Mouse (Mus musculus) urinary bladder, postnatal 10 days (tissue): ENCODE results near the gene Ttn.

ENCODE experiments used
- DNase-seq: peaks from one replicate; pipeline ENCODE4 v3.0.0; 2022; ENCODE audit warnings: low spot score

Ttn gene

DNA sequence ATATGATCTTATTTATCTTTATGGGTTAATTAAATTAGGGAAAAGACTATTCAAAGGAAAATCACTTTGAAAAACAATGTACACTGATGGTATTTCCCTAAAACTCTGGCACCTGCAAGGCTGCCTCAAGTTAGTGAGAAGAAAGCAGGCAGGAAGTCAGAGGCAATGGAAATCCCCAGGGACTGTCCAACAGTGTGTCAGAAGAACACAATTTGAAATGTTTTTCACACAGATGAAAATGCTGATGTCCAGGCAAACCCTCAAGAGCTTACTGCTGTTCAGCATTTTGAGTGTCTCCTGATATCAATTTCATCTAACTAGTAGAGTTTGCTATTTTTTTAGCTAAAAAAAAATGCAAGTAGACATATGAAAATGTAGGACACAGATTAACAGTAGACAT lies 161.9 kb downstream of the Ttn start:
- no peak for DNase-seq

DNA sequence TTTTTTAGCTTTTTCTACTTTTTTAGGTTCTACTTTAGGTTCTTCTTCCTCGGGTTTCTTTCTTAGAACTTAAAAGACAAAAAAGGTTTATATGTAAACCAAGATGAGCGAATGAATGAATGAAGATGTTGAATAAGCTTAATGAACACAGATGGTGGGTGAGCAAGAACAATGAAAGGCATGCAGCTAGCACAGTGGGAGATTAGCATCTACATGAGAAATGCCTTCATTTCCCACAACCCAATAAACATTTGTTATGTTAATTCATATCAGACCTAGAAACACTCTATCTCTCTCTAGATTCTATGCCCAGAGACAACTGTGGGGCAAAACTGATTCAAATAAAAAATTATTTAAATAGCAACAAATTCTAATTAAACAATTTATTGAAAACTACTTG lies 164.6 kb downstream of the Ttn start:
- DNase-seq, result no peak

DNA sequence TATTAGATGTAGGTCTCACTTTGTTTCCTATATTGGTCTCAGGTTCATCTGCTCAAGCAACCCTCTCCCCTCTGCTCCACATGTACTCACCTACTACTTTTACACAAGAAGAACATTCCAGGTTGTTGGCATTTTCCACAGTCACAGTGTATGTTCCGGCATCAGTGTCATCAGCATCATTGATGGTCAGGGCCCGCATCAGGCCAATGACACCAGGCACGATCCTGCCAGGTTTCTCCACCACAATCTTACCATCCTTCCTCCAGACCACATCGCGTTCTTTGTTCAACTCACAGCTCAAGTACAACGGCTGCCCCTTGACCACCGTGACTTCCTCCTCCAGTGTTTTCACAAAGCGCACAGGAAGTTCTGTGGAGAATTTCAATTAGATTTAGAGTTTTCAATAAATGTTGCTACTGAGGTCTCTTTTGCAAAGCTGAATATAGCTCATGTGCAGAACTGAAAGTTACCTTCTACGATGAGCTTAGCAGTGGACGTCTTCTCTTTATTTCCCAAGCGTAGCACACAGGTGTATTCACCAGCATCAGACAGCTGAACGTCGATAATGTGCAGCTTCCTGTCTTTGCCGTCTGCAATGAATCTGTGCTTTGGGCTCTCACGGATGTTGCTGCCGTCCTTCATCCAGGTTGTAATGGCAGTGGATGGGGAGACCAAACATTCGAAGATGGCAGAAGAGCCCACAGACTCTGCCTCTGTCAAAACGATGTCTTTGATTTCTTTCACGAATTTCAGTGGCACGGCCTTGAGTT lies 168.1 kb downstream of the Ttn start:
- DNase-seq, result no peak

DNA sequence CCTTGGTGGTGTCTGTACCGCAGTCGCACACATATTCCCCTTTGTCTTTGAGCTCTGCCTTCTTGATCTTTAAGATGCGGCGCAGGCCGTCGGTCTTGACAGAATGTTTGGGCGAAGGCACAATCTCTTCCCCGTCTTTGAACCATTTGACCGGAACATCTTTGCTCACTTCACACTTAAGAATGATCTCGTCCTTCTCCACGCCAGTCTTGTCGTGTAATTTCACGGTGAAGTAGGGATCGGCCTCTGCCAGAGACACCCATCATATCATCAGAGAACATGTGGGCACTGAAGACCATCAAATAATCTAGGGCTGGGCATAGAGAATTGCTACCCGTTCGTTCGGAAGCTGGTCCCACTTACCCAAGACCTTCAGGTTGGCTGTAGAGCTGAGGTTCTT lies 171.2 kb downstream of the Ttn start:
- DNase-seq, result no peak

DNA sequence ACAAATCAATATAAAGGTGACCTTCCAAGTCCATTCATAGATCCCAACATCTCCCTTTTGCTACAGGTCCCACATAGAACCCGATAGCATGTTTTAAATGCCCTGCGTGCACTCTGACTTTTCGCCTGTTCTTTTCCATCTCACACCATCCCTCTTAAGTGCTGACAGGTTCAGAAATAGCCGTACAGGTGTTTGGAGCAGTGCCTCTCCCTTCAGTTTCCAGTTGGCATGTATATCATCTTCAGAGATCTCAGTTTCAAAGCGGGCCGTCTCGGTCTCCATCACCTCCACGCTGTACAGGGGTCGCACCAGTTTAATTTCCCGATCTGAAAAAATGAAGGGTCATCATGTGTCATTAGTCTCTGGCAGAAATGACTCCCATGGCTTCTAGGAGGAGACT lies 174.0 kb downstream of the Ttn start:
- no peak for DNase-seq

DNA sequence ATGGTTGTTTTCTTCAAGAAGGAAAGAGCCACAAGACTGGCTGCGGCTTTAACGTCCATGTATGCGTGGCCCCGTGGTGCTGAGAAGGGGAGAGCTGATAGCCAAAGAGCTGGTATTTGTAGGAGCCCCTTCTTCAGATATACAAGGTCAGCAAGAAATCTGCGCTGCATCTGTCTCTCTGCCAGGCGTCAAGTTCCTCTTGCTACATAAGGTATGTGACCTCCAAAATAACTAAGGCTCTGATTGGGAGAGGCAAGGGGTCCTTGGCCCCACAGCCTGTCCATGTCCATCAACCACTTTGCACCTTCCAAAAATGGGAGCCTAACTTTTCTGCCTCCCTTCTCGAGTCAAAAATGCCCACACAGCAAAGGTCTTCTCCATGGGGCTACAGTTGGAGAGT lies 175.1 kb downstream of the Ttn start:
- no peak for DNase-seq

DNA sequence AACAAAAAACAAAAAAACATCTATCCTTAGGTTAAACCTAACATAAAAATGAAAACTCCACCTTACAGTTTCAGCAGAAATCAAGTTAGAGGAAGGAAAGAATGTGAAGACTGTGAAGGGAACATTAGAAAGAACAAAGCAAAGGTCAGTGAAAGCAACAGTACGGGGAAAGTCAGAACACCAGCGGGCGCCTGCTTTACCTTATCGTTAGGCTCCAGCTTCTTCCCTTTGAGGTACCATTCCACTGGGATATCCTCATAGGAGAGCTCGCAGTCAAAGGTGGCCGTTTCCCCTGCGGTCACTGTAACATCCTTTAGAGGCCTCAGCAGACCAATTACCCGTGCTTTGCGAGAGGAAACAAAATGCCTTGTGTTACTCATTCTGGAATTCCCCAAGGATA lies 175.5 kb downstream of the Ttn start:
- no peak for DNase-seq

DNA sequence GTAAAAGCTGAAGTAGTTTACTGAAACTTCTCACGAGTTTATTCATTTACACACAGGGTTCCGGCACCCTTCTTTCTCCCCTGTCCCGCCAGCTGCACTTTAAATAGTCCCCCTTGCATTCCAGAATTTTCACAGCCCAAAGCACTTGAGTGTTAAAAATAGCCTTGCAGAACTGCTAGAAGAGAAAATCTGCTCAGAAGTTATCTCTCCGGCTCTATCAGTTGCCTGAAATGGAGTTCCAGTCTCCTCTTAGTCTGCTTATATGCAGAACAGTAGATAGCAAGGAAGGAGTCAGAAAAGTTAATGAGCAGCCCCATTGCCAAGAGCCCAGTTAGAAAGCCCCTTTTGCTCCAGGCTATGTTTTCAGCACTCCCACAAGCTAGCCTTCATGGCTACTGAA lies 176.0 kb downstream of the Ttn start:
- no peak for DNase-seq

DNA sequence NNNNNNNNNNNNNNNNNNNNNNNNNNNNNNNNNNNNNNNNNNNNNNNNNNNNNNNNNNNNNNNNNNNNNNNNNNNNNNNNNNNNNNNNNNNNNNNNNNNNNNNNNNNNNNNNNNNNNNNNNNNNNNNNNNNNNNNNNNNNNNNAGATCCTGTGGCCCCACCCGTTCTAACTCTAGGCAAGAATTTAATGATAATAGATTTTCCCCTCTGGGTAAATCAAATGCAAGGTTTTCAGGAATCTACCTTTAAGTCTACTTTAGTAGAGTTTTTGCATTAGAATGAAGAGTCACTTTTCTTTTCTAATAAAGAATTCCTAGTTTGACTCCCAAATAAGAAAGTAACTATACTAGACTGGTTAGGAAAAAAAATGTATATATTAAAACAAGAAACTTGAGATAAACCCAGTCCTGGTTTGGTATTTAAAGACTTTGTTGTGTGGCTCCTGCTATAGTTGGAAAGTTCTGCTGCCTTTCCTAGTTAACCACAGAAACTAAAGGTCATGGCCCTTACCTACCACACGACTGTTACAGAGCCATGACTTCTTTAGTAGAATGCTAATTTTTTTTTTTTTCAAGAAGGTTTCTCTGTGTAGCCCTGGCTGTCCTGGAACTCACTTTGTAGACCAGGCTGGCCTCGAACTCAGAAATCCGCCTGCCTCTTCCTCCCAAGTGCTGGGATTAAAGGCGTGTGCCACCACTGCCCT lies 177.0 kb downstream of the Ttn start:
- DNase-seq, result no peak

DNA sequence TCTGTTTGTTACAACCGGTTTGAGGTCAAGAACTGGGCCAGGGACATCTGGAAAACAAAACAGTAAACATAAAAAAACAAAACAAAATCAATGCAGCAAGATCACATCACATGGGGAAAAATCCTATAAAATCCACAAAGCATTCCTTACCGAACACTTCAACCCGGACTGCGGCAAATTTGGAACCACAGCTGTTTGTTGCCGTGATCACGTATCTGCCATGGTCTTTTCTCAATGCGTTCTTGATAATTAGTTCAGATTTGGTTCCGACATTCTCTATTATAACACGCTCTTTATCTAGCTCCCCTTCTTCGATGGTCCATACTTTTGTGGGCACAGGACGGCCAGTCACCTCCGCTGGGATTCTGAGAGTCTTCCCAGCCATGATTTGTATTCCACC lies 198.2 kb downstream of the Ttn start:
- DNase-seq, result no peak

DNA sequence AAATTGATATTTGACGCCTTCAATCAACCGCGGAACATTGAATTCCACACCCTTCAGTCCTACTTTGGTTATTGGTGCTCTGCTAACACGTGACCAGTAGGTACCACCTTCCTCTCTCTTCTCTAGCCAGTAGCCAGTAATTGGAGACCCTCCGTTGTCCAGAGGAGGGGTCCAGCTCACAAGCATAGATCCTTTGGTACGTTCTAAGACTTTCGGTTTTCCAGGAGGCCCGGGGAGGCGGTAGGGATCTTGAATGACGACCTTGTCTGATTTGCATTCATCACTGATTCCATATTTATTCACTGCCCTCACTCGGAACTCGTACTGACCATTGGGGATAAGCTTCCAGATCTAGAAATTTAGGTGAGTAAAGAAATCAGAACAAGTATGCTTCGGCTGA lies 201.6 kb downstream of the Ttn start:
- no peak for DNase-seq

DNA sequence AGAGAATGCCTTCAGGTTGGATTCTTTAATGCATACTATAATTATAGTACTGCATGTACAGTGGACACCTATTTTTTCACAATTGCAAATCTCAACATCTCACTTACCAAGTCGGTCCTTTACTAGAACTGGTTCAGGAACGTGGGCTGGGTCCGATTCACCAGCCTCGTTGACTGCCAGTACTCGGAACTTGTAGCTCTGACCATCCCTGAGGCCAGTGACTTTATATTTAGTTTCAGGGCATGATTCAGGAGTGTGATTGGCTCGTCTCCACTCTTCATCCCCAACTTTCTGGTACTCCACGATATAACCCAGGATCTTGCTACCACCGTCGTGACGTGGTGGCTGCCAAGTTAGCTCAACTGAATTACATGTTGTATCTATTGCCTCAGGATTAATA lies 212.5 kb downstream of the Ttn start:
- no peak for DNase-seq

DNA sequence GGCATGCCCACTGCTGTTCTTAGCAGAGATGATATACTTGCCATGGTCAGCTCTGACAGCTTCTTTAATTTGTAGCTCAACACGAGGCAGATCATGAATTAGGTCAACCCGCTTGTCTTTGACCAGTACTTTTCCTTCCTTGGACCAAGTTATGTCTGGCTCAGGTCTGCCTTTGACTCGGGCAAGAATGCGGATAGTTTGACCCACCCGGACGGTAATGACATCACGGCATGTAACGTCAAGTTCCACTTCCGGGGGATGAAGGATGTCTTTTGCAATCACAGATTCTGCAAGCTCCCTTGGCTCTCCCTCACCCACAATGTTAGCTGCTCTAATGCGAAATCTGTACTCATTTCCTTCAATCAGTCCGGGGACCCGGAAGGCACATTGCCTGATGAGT lies 215.1 kb downstream of the Ttn start:
- no peak for DNase-seq

DNA sequence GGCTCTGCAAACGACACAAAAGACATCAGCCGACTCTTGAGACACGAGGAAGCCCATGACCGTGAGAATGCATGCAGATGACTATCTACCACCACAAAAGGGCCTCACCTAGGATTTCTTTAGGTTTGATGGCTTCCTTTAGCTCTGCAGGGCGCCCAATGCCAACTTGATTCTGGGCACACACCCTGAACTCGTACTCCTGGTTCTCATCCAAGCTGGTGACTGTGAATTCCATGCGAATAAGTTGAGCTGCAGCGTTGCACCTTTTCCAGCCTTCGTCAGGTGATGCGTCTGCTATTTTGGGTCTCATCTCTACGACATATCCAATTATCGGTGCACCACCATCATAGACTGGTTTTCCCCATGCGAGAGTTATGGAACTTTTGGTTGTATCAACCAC lies 217.8 kb downstream of the Ttn start:
- DNase-seq, result no peak

DNA sequence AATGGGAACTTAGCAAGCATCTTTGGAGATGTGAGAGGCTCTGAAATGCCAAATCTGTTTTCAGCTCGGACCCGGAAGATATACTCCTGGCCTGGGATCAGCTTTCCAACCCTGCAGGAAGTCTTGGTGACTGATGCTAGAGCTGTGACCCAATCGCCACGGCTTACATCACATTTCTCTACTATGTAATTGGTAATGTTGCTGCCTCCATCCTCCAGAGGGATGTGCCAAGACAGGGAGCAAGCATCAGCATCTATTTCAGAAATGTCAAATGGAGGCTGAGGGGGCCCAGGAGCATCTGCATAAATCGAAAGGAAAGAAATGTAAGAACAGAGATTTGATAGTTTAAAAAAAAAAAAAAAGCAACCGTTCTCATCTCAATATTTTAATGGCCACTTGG lies 220.2 kb downstream of the Ttn start:
- DNase-seq, result no peak

DNA sequence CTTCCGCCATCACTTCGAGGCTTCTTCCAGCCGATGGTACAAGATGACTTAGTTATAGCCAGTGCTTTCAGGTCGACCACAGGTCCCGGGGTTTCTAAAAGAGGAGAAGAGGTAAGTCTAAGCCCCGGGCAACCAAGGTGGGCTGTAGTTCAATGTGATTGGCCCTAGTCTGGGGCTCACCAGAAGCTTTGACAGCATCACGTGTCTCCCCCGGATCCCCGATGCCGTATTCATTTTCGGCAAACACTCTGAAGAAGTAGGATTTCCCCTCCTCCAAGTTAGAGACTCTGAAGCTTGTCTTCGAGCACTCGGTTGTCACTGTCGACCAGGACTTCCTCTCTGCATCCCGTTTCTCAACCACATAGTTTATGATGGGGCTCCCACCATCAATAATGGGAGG lies 225.9 kb downstream of the Ttn start:
- no peak for DNase-seq

DNA sequence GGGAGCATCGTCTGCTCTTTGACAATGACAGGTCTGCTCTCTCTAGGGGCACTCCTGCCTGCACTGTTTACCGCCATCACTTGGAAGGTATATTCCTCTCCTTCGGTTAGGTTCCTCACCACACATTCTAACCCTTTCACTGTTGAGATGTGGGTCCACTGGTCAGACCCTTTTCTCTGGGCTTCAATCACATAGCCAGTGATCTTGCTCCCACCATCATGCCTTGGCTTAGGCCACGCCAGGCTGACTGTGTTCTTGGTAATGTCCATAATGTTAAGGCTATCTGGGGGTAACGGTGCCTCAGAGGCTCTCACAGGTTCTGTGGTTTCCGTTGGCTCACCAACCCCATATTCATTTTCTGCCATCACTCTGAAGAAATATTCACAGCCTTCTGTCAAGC lies 230.4 kb downstream of the Ttn start:
- no peak for DNase-seq

DNA sequence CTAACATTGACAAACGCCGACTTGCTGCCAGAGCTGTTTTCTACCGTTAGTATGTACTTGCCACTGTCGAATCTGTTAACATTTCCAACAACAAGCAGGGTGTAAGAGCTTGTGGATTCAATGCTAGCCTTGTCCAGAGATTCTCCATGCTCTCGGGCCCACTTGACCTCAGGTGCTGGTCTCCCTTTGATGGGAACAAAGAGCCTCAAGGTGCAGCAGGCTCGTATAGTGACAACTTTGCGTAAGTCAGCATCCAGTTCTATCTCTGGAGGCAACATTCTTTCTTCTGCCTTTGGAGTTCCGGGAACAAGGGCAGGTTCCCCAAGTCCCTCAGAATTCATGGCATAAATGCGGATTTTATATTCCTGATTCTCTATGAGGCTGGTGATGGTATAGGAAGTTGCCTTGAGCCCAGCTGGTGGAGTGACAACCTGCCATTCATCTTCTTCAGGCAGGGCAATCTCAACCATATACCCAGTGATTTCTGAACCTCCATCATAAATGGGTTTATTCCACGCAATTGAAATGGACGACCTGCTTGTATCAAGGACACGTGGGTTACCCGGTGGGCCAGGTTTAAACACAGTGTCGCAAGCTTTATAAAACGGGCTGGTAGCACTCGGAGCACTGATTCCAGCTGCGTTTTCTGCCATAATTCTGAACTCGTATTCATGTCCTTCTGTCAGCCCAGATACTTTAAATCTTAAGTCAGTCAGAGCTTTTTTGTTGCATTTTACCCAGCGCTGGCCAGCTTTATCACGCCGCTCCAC lies 232.8 kb downstream of the Ttn start:
- DNase-seq, result no peak

DNA sequence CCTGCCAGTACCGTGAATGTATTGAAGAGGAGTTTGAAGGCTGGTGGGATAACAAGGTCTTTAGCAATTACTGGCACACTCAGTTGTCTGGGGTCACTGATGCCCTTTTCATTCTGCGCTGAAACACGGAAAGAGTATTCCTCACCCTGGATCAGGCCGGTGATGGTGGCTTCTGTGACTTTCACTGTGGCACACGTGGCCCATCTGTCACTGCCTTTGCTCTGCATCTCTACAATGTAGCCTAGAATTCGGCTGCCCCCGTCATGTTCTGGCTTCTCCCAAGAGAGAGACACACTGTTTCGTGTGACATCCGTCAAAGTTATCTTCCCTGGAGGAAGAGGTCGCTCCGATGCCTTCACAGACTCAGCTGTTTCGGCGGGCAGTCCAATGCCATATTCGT lies 233.7 kb downstream of the Ttn start:
- DNase-seq, result no peak

DNA sequence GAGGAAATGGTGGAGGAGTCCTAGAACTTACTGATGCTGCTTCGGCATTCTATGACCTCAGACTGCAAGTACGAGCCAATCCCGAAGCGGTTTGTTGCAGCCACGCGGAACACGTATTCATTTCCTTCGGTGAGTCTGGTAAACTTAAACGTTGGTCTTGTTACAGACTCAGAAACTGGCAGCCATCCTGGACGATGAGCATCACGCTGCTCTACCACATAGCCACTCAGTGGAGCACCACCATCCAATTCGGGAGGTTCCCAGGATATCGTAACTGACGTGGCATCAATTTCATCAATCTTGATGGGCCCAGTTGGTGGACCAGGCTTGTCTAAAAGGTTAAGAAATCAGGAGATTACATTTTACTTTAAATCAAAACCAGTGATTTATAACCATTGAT lies 262.7 kb downstream of the Ttn start:
- no peak for DNase-seq

DNA sequence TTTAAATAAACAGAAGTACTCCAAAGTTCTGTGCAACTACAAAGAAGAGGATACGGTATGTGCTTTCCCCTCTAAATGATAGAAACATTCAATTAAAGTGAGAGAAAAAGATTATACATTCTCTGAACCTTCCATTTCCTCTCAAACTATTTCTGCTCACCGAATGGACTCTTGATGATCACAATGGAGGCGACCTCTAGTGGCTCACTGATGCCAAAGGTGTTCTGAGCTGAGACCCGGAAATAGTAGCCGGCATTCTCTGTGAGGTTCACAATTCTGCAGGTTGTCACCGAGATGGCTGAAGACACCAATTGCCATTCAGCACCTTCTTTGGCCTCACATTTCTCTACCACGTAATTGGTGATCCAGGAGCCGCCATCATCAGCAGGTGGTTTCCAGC lies 267.4 kb downstream of the Ttn start:
- DNase-seq, result no peak

DNA sequence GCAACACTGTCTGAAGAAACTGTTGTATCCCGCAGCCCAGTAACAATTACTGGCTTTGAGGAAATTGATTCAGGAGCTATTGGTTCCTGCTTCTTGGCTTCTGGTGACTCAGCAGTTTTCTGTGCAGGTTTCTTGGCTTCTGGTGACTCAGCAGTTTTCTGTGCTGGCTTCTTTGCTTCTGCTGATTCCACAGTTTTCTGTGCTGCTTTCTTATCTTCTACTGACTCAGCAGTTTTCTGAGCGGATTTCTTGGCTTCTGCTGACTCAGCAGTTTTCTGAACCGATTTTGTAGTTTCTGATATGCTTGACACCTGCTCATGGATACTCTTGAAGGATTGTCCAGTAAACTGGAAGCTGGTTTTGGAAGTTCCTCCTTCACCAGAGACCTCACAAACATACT lies 273.8 kb downstream of the Ttn start:
- no peak for DNase-seq

DNA sequence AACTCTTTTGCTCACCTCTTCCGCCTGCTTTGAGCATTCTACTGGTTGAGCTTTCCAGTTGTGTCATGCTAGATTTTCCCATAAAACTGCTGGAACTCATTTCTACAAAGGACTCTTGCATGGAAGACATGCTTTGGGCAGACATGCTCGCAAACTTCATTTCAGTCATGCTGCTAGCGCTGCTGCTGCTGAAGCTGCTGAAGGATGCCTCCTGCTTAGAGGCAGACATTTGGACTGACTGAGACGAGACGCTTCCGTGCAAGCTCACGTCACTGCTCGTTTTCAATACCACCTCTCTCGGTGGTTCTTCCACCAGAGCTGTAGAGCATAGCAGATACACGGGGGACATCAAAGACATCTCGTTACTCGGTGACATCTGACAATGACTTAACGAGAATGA lies 276.7 kb downstream of the Ttn start:
- no peak for DNase-seq
